Mouse (Mus musculus) bone marrow macrophage, adult 2 months (primary cell): ENCODE measurements around the gene Gm3238. TPM values are rescaled to one million over a fixed set of nuclear protein-coding genes. Genes with fewer than 3 reads are reported as not detected.
"Not testable (repeated sequence)": the region's sequence is repeated elsewhere in the genome, so short reads cannot be mapped to it uniquely, and the experiment has no call there.

ENCODE experiments used
- H3K27ac ChIP-seq: 2 replicates; pipeline ENCODE4 v1.5.1; 2012; ENCODE audit warnings: low read depth, low read length; ENCODE audit not compliant: insufficient read depth
- H3K4me1 ChIP-seq: 2 replicates; pipeline ENCODE4 v1.6.1; 2012; ENCODE audit warnings: low read length; ENCODE audit not compliant: control insufficient read depth, insufficient read depth
- H3K4me3 ChIP-seq: 2 replicates; pipeline ENCODE4 v1.5.1; 2012; ENCODE audit warnings: mild to moderate bottlenecking, low read length, moderate library complexity; ENCODE audit not compliant: insufficient read depth
- CTCF ChIP-seq: IDR thresholded peaks from 2 replicates; pipeline ENCODE4 v1.5.1; 2012; ENCODE audit warnings: low read depth, mild to moderate bottlenecking, low read length, moderate library complexity
- POLR2A ChIP-seq: IDR thresholded peaks from 2 replicates; pipeline ENCODE4 v1.6.1; 2012; ENCODE audit warnings: mild to moderate bottlenecking, low read depth, low read length, borderline replicate concordance
- polyA plus RNA-seq: library from polyadenylated mRNA; stranded (reverse); fragments of >200 nt; gene quantifications from 2 replicates; pipeline ENCODE4 v1.2.4, GENCODE M21; 2012; ENCODE audit not compliant: missing spikeins, insufficient read depth, insufficient read length

Gene Gm3238
- polyA plus RNA-seq, 1 experiment: not detected

GRCm38 (mm10) chr10:77794976-77795375 is 23.9 kb upstream of the Gm3238 start, which contains the start of gene Gm9639:
Gm9639 (minus strand) TSS chr10:77795076.
- Histone ChIP-seq H3K27ac (no peak within 1 kb of the TSS), H3K4me3 (no peak within 1 kb of the TSS), H3K4me1 (no peaks in the 10 kb centered on the region)
- TF ChIP-seq POLR2A: no peak
- no peak for TF ChIP-seq CTCF

GRCm38 (mm10) chr10:77788621-77789020 is 17.5 kb upstream of the Gm3238 start:
- no peak for TF ChIP-seq CTCF
- no peak for TF ChIP-seq POLR2A
- Histone ChIP-seq H3K27ac (no peak overlapping the region), H3K4me3 (no peak overlapping the region), H3K4me1 (no peaks in the 10 kb centered on the region)

GRCm38 (mm10) chr10:77787876-77788275 is 16.8 kb upstream of the Gm3238 start, which contains the start of gene Gm7137:
Gm7137 (minus strand) TSS chr10:77788200.
- not testable (repeated sequence) for H3K27ac ChIP-seq, H3K4me1 ChIP-seq, H3K4me3 ChIP-seq

GRCm38 (mm10) chr10:77783396-77783795 is 12.3 kb upstream of the Gm3238 start:
- H3K4me1 ChIP-seq, H3K4me3 ChIP-seq, H3K27ac ChIP-seq: not testable (repeated sequence)

GRCm38 (mm10) chr10:77782442-77782841 is 11.3 kb upstream of the Gm3238 start, which contains the start of gene Gm3250:
Gm3250 (minus strand) TSS chr10:77782542.
- H3K27ac ChIP-seq: not testable (repeated sequence)

GRCm38 (mm10) chr10:77776844-77777243 is 5.7 kb upstream of the Gm3238 start, which contains the start of gene Gm7138:
Gm7138 (minus strand) TSS chr10:77776944.
- not testable (repeated sequence) for H3K4me3 ChIP-seq, H3K27ac ChIP-seq, H3K4me1 ChIP-seq

More at GRCm38 (mm10) chr10:77782442-77782841, 11.3 kb upstream of the Gm3238 start, which contains the start of gene Gm3250:
- not testable (repeated sequence) for H3K4me1 ChIP-seq, H3K4me3 ChIP-seq

GRCm38 (mm10) chr10:77772142-77772541 is 1.0 kb upstream of the Gm3238 start:
- H3K4me1 ChIP-seq, H3K27ac ChIP-seq: not testable (repeated sequence)

GRCm38 (mm10) chr10:77769727-77770126 is 1.4 kb downstream of the Gm3238 start:
- Histone ChIP-seq H3K4me1 (no peaks in the 10 kb centered on the region), H3K27ac (no peak overlapping the region), H3K4me3 (no peak overlapping the region)
- no peak for TF ChIP-seq POLR2A
- TF ChIP-seq CTCF: no peak

More at GRCm38 (mm10) chr10:77772142-77772541, 1.0 kb upstream of the Gm3238 start:
- not testable (repeated sequence) for H3K4me3 ChIP-seq

- H3K4me3 ChIP-seq, H3K27ac ChIP-seq, H3K4me1 ChIP-seq: not testable (repeated sequence)
These were observed 11.5 kb downstream of the Gm3238 start, which contains the start of gene Gm3233 for GRCm38 (mm10) chr10:77759582-77759981. Gm3233 (minus strand) TSS chr10:77759682.

- no peak overlapping the region for H3K27ac ChIP-seq
- H3K4me3 ChIP-seq: no peak overlapping the region
- no peak for TF ChIP-seq POLR2A
- TF ChIP-seq CTCF: no peak
- no peaks in the 10 kb centered on the region for H3K4me1 ChIP-seq
These were observed 17.7 kb downstream of the Gm3238 start for GRCm38 (mm10) chr10:77753448-77753847.

- not testable (repeated sequence) for H3K4me1 ChIP-seq, H3K27ac ChIP-seq, H3K4me3 ChIP-seq
These were observed 18.8 kb downstream of the Gm3238 start for GRCm38 (mm10) chr10:77752312-77752711.

- H3K4me1 ChIP-seq, H3K4me3 ChIP-seq, H3K27ac ChIP-seq: not testable (repeated sequence)
These were observed 19.9 kb downstream of the Gm3238 start, which contains the start of gene Gm9736 for GRCm38 (mm10) chr10:77751254-77751653. Gm9736 (minus strand) TSS chr10:77751354.

- H3K4me3 ChIP-seq, H3K4me1 ChIP-seq, H3K27ac ChIP-seq: not testable (repeated sequence)
These were observed 20.4 kb downstream of the Gm3238 start for GRCm38 (mm10) chr10:77750686-77751085.

GRCm38 (mm10) chr10:77741924-77742688 is 29.0 kb downstream of the Gm3238 start, which contains the start of gene Gm18596:
Gm18596 (minus strand) TSS chr10:77742638.
- H3K4me3 ChIP-seq, H3K4me1 ChIP-seq, H3K27ac ChIP-seq: not testable (repeated sequence)
